Mouse (Mus musculus) embryonic facial prominence, embryonic 11.5 days (tissue): Measurements from ENCODE around the gene Chd3. TPM values are rescaled to one million over a fixed set of nuclear protein-coding genes. Genes with fewer than 3 reads are reported as not detected.
"Not testable (repeated sequence)": the region's sequence is repeated elsewhere in the genome, so short reads cannot be mapped to it uniquely, and the experiment has no call there.

Source experiments
- ATAC-seq: fragments of 200-750 bp; cut with Nextera tagmentation; replicated peaks from 2 replicates; pipeline ENCODE4 v1.8.0; 2017; ENCODE audit warnings: low read depth; ENCODE audit not compliant: insufficient number of reproducible peaks, low FRiP score, low TSS enrichment
- DNase-seq: peaks from one replicate; pipeline ENCODE4 v3.0.0-alpha.2; 2015; ENCODE audit warnings: low spot score
- H3K27ac ChIP-seq: fragments of 300-500 bp; sonication (generic); replicated peaks from 2 replicates; pipeline ENCODE4 v1.5.1; 2014; ENCODE audit warnings: mild to moderate bottlenecking, low read depth, low read length, control low read depth
- H3K27me3 ChIP-seq: fragments of 300-500 bp; sonication (generic); 2 replicates; pipeline ENCODE4 v1.6.1; 2014; ENCODE audit warnings: mild to moderate bottlenecking, low read length, moderate library complexity, mixed read lengths; ENCODE audit not compliant: control insufficient read depth, insufficient read depth
- H3K36me3 ChIP-seq: fragments of 300-500 bp; sonication (generic); replicated peaks from 2 replicates; pipeline ENCODE4 v1.6.1; 2014; ENCODE audit warnings: low read depth, mild to moderate bottlenecking, low read length, moderate library complexity, mixed read lengths; ENCODE audit not compliant: control insufficient read depth, insufficient read depth
- H3K4me1 ChIP-seq: fragments of 300-500 bp; sonication (generic); 2 replicates; pipeline ENCODE4 v1.6.1; 2014; ENCODE audit warnings: low read length, mixed read lengths; ENCODE audit not compliant: control insufficient read depth, insufficient read depth
- H3K4me2 ChIP-seq: fragments of 300-500 bp; sonication (generic); 2 replicates; pipeline ENCODE4 v1.6.1; 2014; ENCODE audit warnings: low read depth, mild to moderate bottlenecking, control low read depth, low read length, moderate library complexity
- H3K4me3 ChIP-seq: fragments of 300-500 bp; sonication (generic); 2 replicates; pipeline ENCODE4 v1.5.1; 2014; ENCODE audit warnings: low read depth, low read length, control low read depth
- H3K9ac ChIP-seq: fragments of 300-500 bp; sonication (generic); replicated peaks from 2 replicates; pipeline ENCODE4 v1.6.1; 2014; ENCODE audit warnings: mild to moderate bottlenecking, control low read depth, low read length
- H3K9me3 ChIP-seq: fragments of 300-500 bp; sonication (generic); replicated peaks from 2 replicates; pipeline ENCODE4 v1.6.1; 2016; ENCODE audit warnings: mild to moderate bottlenecking, low read length, inconsistent platforms, mixed read lengths; ENCODE audit not compliant: control insufficient read depth
- WGBS: fragments of 180-500 bp; shearing (Covaris S2); extraction: QIAGEN DNeasy Blood & Tissue Kit; methylation state at CpG from one replicate; pipeline ENCODE4 v1.1.7; 2014; 5-methylcytosine and 5-hydroxymethylcytosine counted together
- polyA plus RNA-seq: library from polyadenylated mRNA; unstranded; fragments of >200 nt; fragmentation: Nextera tagmentation; extraction: Ambion mirVana; gene quantifications from 2 replicates; pipeline ENCODE4 v1.2.1, GENCODE M21; 2014

Gene Chd3
- polyA plus RNA-seq, 1 experiment from 2014 or later: 52.1 TPM

GRCm38 (mm10) chr11:69397581-69398057 lies 28.4 kb upstream of the Chd3 start:
- Histone ChIP-seq H3K4me3 (peak overlapping the region; percentile 31), H3K4me2 (peak overlapping the region; percentile 39), H3K9me3 (no peaks in the 10 kb centered on the region), H3K27me3 (no peaks in the 10 kb centered on the region), H3K36me3 (peaks cover 6% of the 10 kb centered on the region), H3K4me1 (peaks cover 10% of the 10 kb centered on the region), H3K27ac (no peak overlapping the region; the same call in 1 of the 2 replicates), H3K9ac (peak overlapping the region; percentile 60)
- no peak for DNase-seq
- WGBS: 7% methylated on average over 24 of the region's 24 CpGs
- ATAC-seq: no peak

DNA sequence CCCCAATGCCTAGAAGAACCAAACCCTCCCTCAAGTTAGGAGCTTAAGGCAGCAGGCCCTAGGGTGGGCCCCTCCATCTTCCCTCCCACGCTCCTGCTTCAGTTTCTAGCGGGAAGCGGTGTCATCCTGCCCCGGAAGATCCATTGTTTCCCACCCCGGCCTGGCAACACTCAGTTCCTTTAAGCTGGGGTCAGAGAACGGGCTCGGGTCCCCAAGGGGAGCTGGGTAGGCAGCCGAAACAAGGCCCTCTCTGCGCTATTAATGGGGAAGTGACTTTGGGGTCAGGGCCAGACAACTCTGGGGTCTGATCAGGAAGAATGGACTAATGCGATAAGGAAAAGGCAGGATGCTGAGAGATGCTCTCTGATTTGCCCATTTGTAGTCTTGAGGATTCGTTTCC lies 27.6 kb upstream of the Chd3 start:
- DNase-seq (no peak), ATAC-seq (no peak)
- H3K27me3 ChIP-seq: no peaks in the 10 kb centered on the region
- H3K27ac ChIP-seq: no peak overlapping the region
- H3K4me2 ChIP-seq: peak overlapping the region; percentile 63
- 19% methylated on average over 11 of the region's 11 CpGs for WGBS
- peaks cover 2% of the 10 kb centered on the region for H3K36me3 ChIP-seq
- peak overlapping the region; percentile 43; the same call in 1 of the 2 replicates for H3K9ac ChIP-seq
- no peaks in the 10 kb centered on the region for H3K9me3 ChIP-seq
- H3K4me1 ChIP-seq: peaks cover 10% of the 10 kb centered on the region
- peak overlapping the region; percentile 16; the same call in 1 of the 2 replicates for H3K4me3 ChIP-seq

DNA sequence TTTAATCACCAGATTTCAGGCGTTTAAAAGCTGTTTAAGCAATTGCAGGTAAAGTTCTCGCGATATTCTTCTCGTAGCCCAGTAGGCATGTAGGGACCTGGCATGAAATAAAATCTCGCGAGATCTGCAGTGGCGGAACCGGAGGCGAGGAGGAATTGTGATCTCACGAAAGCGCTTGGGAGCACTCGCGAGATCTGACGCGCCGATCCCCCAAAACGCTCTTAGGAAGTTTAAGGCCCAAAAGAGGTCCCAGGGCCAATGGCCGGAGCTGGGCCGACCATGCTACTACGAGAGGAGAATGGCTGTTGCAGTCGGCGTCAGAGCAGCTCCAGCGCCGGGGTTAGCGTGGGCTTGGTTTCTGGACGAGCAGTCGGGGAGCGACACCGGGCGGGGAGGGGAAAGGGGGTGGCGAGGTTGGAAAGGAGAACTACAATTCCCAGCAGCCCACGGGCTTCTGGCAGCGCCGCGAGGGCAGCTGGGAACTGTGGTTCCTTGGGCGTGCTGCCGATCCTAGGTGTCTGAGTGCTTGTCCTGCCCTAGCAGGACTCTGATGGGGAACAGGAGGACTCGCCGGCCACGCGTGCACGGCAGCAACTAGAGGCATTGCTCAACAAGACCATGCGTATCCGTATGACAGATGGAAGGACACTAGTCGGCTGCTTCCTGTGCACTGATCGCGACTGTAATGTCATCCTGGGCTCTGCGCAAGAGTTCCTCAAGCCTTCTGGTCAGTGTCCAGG lies 26.6 kb upstream of the Chd3 start:
- H3K9me3 ChIP-seq: no peaks in the 10 kb centered on the region
- peak; percentile 81 for ATAC-seq
- peak overlapping the region; percentile 63 for H3K4me2 ChIP-seq
- no peaks in the 10 kb centered on the region; the same call in 1 of the 2 replicates for H3K36me3 ChIP-seq
- H3K27ac ChIP-seq: peak overlapping the region; percentile 74
- peak overlapping the region; percentile 78 for H3K9ac ChIP-seq
- peak; percentile 99 for DNase-seq
- H3K4me1 ChIP-seq: peaks cover 10% of the 10 kb centered on the region
- H3K27me3 ChIP-seq: no peaks in the 10 kb centered on the region
- WGBS: under 1% methylated on average over 48 of the region's 48 CpGs
- peak overlapping the region; percentile 52 for H3K4me3 ChIP-seq

DNA sequence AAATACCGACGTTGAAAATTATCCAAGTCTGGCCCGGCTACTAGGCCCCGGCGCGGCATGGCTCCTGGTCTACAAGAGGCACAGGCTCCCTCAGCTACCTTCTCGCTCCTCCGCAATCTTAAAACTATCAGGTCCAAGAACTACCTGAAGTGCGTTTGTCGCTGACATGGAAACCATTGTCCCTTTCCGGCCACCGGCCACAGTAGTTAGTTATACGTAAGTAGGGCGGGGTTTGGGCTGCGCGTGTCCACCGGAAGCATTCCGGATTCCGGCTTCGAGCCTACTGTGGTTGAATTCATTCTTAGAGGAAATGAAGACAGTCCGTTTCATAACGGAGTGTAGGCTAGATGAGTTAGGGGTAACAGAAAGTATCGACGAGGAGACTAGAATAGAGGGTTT lies 26.0 kb upstream of the Chd3 start, which contains the start of the genes Naa38 and Cyb5d1:
Gene Naa38, plus strand, starts transcription at position 253 of the 399 bp plus-strand sequence.
Gene Cyb5d1, minus strand, starts transcription at position 397 of the 399 bp plus-strand sequence.
- 0% methylated on average over 20 of the region's 24 CpGs for WGBS
- H3K27me3 ChIP-seq: not testable (repeated sequence)

DNA sequence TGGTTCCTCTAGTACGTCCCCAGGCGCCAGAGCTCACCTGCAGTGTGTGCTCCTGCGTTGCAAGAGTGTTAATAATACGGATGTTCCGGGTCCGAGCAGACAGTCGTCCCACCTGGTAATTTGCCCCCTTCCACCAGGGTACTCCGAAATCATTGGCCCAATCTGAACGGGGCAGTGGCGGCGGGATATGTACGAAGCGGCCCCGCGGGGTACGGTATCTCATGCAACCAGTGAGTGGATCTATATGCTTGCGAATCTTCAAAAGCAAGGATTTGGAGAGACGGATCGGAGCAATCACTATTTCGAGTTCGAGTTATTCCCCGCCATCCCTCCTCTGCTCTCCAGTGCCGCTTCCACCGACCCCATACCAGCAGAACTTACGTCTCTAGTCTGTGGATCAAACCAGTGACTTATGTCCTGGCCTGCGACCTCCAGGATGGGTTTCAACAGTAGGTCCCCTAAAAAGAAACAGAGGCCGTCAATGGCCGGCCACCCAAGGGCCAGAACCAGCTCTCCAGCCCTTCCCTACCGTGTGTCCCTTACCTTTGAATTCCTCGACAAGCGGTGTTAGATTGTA lies 25.5 kb upstream of the Chd3 start:
- DNase-seq, H3K4me1 ChIP-seq, H3K9me3 ChIP-seq, H3K36me3 ChIP-seq, ATAC-seq, H3K27ac ChIP-seq, H3K27me3 ChIP-seq: not testable (repeated sequence)
- peak overlapping the region; percentile 78 for H3K9ac ChIP-seq
- 1% methylated on average over 31 of the region's 31 CpGs for WGBS
- peak overlapping the region; percentile 52 for H3K4me3 ChIP-seq
- H3K4me2 ChIP-seq: peak overlapping the region; percentile 63

More for the DNA sequence above, 26.0 kb upstream of the Chd3 start, which contains the start of the genes Naa38 and Cyb5d1:
- not testable (repeated sequence) for H3K4me1 ChIP-seq, H3K9me3 ChIP-seq, H3K36me3 ChIP-seq
- DNase-seq (peak; percentile 91), ATAC-seq (peak; percentile 31; the same call in 1 of the 2 replicates)
- Histone ChIP-seq H3K4me2 (peak within 1 kb of the TSS; percentile 63), H3K9ac (peak within 1 kb of the TSS; percentile 78), H3K4me3 (peak within 1 kb of the TSS; percentile 52), H3K27ac (peak within 1 kb of the TSS; percentile 74)

GRCm38 (mm10) chr11:69390400-69391034 lies 21.3 kb upstream of the Chd3 start:
- DNase-seq (peak; percentile 88), ATAC-seq (no peak; the same call in 1 of the 2 replicates)
- H3K9me3 ChIP-seq: no peaks in the 10 kb centered on the region
- H3K9ac ChIP-seq: no peak overlapping the region
- no peaks in the 10 kb centered on the region for H3K27me3 ChIP-seq
- H3K27ac ChIP-seq: no peak overlapping the region
- no peak overlapping the region for H3K4me3 ChIP-seq
- no peak overlapping the region for H3K4me2 ChIP-seq
- 45% methylated on average over 10 of the region's 10 CpGs for WGBS
- no peaks in the 10 kb centered on the region; the same call in 1 of the 2 replicates for H3K4me1 ChIP-seq
- H3K36me3 ChIP-seq: no peaks in the 10 kb centered on the region

DNA sequence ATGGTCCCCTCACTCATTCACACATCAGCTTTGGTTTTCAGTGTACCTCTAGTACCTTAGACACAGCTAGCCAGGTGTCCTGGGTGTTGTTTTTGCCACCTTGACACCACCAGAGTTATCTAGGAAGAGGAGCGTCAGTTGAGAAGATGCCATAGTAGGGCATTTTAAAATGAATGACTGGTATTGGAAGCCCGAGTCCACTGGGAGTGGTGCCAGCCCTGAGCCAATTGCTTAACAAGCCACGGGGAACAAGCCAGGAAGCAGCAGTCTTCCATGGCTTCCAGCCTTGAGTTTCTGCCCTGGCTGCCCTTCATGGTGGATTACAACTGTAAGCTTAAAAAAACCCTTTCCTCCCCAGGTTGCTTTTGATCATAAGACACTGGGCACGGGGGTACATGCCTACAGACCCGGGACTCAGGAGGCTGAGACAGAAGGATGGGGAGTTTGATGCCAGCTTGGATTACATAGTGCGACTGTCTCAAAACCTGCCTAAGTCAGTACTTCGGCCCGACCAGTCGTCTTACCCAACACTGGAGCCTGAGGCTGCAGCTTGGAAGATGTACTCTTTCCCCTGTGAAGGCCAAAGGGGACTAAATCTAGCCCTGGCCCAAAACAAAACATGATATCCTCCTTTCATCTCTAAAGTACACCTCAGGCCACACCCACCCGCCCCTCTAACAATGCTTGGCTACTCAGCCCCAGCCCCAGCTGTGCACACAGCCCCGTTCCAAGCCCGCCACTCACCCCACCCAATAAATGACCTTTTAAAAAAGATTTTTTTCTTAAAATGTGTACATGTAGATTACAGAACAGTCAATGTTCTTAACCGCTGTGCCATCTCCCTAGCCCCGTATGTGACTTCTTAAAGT lies 20.6 kb upstream of the Chd3 start:
- Histone ChIP-seq H3K36me3 (no peaks in the 10 kb centered on the region), H3K27ac (no peak overlapping the region; the same call in 1 of the 2 replicates), H3K4me3 (no peak overlapping the region), H3K9me3 (no peaks in the 10 kb centered on the region), H3K27me3 (no peaks in the 10 kb centered on the region), H3K4me2 (no peak overlapping the region), H3K4me1 (no peaks in the 10 kb centered on the region; the same call in 1 of the 2 replicates), H3K9ac (no peak overlapping the region)
- DNase-seq: no peak
- 67% methylated on average over 14 of the region's 14 CpGs for WGBS
- 0 out of 2 replicates have a peak, but pooled peaks have one; percentile 38 for ATAC-seq
